Comparison of ENCODE assay signal across 8 mouse cellular contexts in genomic region chr11:101479171-101479635, GRCm38 (mm10). TPM values are rescaled to one million over a fixed set of nuclear protein-coding genes. Genes with fewer than 3 reads are reported as not detected.
A peak's percentile ranks its signal among the peaks of the same experiment; 100 is the strongest.
DNase-seq lines count a peak whose midpoint lies in the region; ATAC-seq and TF ChIP-seq lines count a peak whose summit lies in the region.

No protein-coding gene starts in this region.

- ATAC-seq in intestine, embryonic 16.5 days: peak; percentile 25; the same call in 1 of the 2 replicates
- peak; percentile 64 for ATAC-seq in neural tube, embryonic 11.5 days (ENCODE audit: insufficient read depth, low FRiP score, low TSS enrichment)

- no peak for TF ChIP-seq CTCF in layer of hippocampus, adult 2 months (conservative IDR thresholded peaks at IDR 0.05)

- peak overlapping the region; percentile 69 for H3K27ac ChIP-seq in layer of hippocampus, adult 2 months
- H3K27ac ChIP-seq in intestine, embryonic 16.5 days (ENCODE audit: low read length): peak overlapping the region; percentile 9; the same call in 1 of the 2 replicates
- peak overlapping the region; percentile 96 for H3K27ac ChIP-seq in neural tube, embryonic 11.5 days (ENCODE audit: low read depth, low read length)

- peaks cover 20% of the 10 kb centered on the region for H3K4me1 ChIP-seq in intestine, embryonic 16.5 days (ENCODE audit: control insufficient read depth, insufficient read depth, low read length)
- H3K4me1 ChIP-seq in neural tube, embryonic 11.5 days (ENCODE audit: control insufficient read depth, insufficient read depth, low read length): peaks cover 18% of the 10 kb centered on the region

- peak overlapping the region; percentile 51; the same call in 1 of the 2 replicates for H3K9ac ChIP-seq in intestine, embryonic 16.5 days (ENCODE audit: low read depth, low read length)
- peak overlapping the region; percentile 60 for H3K9ac ChIP-seq in neural tube, embryonic 11.5 days (ENCODE audit: low read length)

- H3K4me2 ChIP-seq in intestine, embryonic 16.5 days (ENCODE audit: low read depth, low read length): peak overlapping the region; percentile 42
- peak overlapping the region; percentile 50 for H3K4me2 ChIP-seq in neural tube, embryonic 11.5 days (ENCODE audit: low read depth)

- intact Hi-C loops in left cerebral cortex, postnatal 36 days (cut with DNase I): no loop called here

- no peaks in the 10 kb centered on the region for H3K36me3 ChIP-seq in intestine, embryonic 16.5 days (ENCODE audit: control insufficient read depth, insufficient read depth, low read length)
- H3K36me3 ChIP-seq in neural tube, embryonic 11.5 days (ENCODE audit: control insufficient read depth, insufficient read depth, low read length): no peaks in the 10 kb centered on the region

- H3K9me3 ChIP-seq in intestine, embryonic 16.5 days (ENCODE audit: control insufficient read depth, low read length): no peaks in the 10 kb centered on the region
- H3K9me3 ChIP-seq in neural tube, embryonic 11.5 days (ENCODE audit: control insufficient read depth, low read length): no peaks in the 10 kb centered on the region

- peak in 1 of 2 experiments; percentile 65 for DNase-seq in layer of hippocampus, adult 2 months (ENCODE audit: low spot score in 2 of 2)
- no peak for DNase-seq in layer of hippocampus, adult 9-10 months (ENCODE audit: low spot score)
- DNase-seq in embryo, embryonic 9.5 days (ENCODE audit: extremely low spot score): peak; percentile 70
- peak; percentile 87 for DNase-seq in neural tube, embryonic 11.5 days (ENCODE audit: low spot score)
- DNase-seq in cerebellum, adult 9-10 months: no peak
- DNase-seq in cerebellum, postnatal 14 days: no peak
- no peak for DNase-seq in left cerebral cortex, postnatal 36 days (ENCODE audit: low spot score in 2 of 2)

- H3K27me3 ChIP-seq in intestine, embryonic 16.5 days (replicated peaks; ENCODE audit: control insufficient read depth, insufficient read depth, low read length): no peaks in the 10 kb centered on the region
- H3K27me3 ChIP-seq in neural tube, embryonic 11.5 days (ENCODE audit: control insufficient read depth, insufficient read depth, low read length): no peaks in the 10 kb centered on the region

- WGBS in intestine, embryonic 16.5 days: 12% methylated on average over 18 of the region's 18 CpGs
- WGBS in neural tube, embryonic 11.5 days: 5% methylated on average over 18 of the region's 18 CpGs

- peak overlapping the region; percentile 21; the same call in 1 of the 2 replicates for H3K4me3 ChIP-seq in layer of hippocampus, adult 2 months
- H3K4me3 ChIP-seq in intestine, embryonic 16.5 days (ENCODE audit: low read length): peak overlapping the region; percentile 16; the same call in 1 of the 2 replicates
- peak overlapping the region; percentile 26 for H3K4me3 ChIP-seq in neural tube, embryonic 11.5 days (ENCODE audit: low read depth, low read length)

RNA-seq across cellular contexts. Expression of gene Vat1, which starts 13.2 kb away (rescaled TPM):
- total RNA-seq in layer of hippocampus, adult 2 months (2021): 10 to 100 TPM; 25.3 to 27.7 TPM
- 69.9 and 88.2 TPM in 2 replicates for polyA plus RNA-seq in intestine, embryonic 16.5 days (2015; fragmentation: Nextera tagmentation; extraction: Ambion mirVana)
- polyA plus RNA-seq in neural tube, embryonic 11.5 days (2014; fragmentation: Nextera tagmentation; extraction: Ambion mirVana): 52.3 and 55.8 TPM in 2 replicates
- 10 to 100 TPM; 33.9 to 36.1 TPM for total RNA-seq in left cerebral cortex, postnatal 36 days (2021)

RNA-seq across cellular contexts. Expression of gene Rnd2, which starts 14.4 kb away (rescaled TPM):
- total RNA-seq in layer of hippocampus, adult 2 months (2021): 100 to 1,000 TPM; 113 to 122 TPM
- 21.0 and 22.1 TPM in 2 replicates for polyA plus RNA-seq in intestine, embryonic 16.5 days (2015; fragmentation: Nextera tagmentation; extraction: Ambion mirVana)
- 43.9 and 49.0 TPM in 2 replicates for polyA plus RNA-seq in neural tube, embryonic 11.5 days (2014; fragmentation: Nextera tagmentation; extraction: Ambion mirVana)
- 100 to 1,000 TPM; 139 to 164 TPM for total RNA-seq in left cerebral cortex, postnatal 36 days (2021)

RNA-seq across cellular contexts. Expression of gene Ifi35, which starts 31.0 kb away (rescaled TPM):
- total RNA-seq in layer of hippocampus, adult 2 months (2021): 1 to 10 TPM; 2.4 to 3.5 TPM
- 29.7 and 31.1 TPM in 2 replicates for polyA plus RNA-seq in intestine, embryonic 16.5 days (2015; fragmentation: Nextera tagmentation; extraction: Ambion mirVana)
- 2.4 and 3.1 TPM in 2 replicates for polyA plus RNA-seq in neural tube, embryonic 11.5 days (2014; fragmentation: Nextera tagmentation; extraction: Ambion mirVana)
- 1 to 10 TPM; 3.2 to 3.4 TPM for total RNA-seq in left cerebral cortex, postnatal 36 days (2021)

RNA-seq across cellular contexts. Expression of gene Rpl27, which starts 37.1 kb away (rescaled TPM):
- 10 to 100 TPM; 31.6 to 32.9 TPM for total RNA-seq in layer of hippocampus, adult 2 months (2021)
- 251 and 288 TPM in 2 replicates for polyA plus RNA-seq in intestine, embryonic 16.5 days (2015; fragmentation: Nextera tagmentation; extraction: Ambion mirVana)
- 389 and 414 TPM in 2 replicates for polyA plus RNA-seq in neural tube, embryonic 11.5 days (2014; fragmentation: Nextera tagmentation; extraction: Ambion mirVana)
- 10 to 100 TPM; 32.6 to 46.9 TPM for total RNA-seq in left cerebral cortex, postnatal 36 days (2021)

RNA-seq across cellular contexts. Expression of gene Ptges3l, which starts 54.1 kb away (rescaled TPM):
- 1 to 10 TPM in 1 of 2 experiments, under 1 TPM in 1; 0.71 to 2.0 TPM for total RNA-seq in layer of hippocampus, adult 2 months (2021)
- polyA plus RNA-seq in intestine, embryonic 16.5 days (2015; fragmentation: Nextera tagmentation; extraction: Ambion mirVana): 11.1 and 12.4 TPM in 2 replicates
- 6.9 and 7.1 TPM in 2 replicates for polyA plus RNA-seq in neural tube, embryonic 11.5 days (2014; fragmentation: Nextera tagmentation; extraction: Ambion mirVana)
- 1 to 10 TPM; 3.3 to 4.7 TPM for total RNA-seq in left cerebral cortex, postnatal 36 days (2021)

Comparison
In these comparisons a context has a peak if more than half of its experiments do, and no peak if none do; other contexts are left out.
1. DNase-seq: peak in embryo, embryonic 9.5 days (single experiment) and neural tube, embryonic 11.5 days (single experiment); none in layer of hippocampus, adult 9-10 months (single experiment), cerebellum, adult 9-10 months (single experiment), cerebellum, postnatal 14 days (0 of 2) and left cerebral cortex, postnatal 36 days (0 of 2).
2. H3K27ac ChIP-seq: peak in every context shown above with its lines; median percentile 96 in neural tube, embryonic 11.5 days; 69 in layer of hippocampus, adult 2 months; 9 in intestine, embryonic 16.5 days.
3. Peak in every context shown above with its lines, with median percentiles within 50 percentile points of each other: H3K4me3 ChIP-seq.